In the genomic region with DNA sequence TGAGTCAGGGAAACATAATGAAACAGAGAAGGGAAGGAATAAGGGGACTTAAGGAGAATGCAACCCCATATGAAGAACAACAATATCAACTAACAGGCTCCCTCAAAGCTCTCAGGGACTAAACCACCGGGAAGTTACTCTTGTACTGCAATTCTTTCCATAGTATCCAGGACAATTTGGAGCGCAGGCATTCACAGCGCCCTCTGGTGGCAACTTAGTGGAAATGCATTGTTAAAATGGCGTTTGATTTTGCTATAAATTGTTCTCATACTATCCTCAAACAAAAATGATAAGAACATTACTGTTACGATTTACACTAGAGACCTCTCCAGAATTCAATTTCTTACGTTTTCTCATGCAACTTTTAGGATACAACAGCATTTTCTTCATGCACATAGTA, we compare ENCODE assay signal across 11 mouse cellular contexts.
DNase-seq lines count a peak whose midpoint lies in the region; TF ChIP-seq lines count a peak whose summit lies in the region.
"Had no signal": no experiment of that assay in that cellular context is flagged by ENCODE, and none has a peak within 500 bp of the region (broad histone marks: within the 10 kb centered on the region; RNA-seq: fewer than 3 reads in every experiment).

No protein-coding gene starts in this region.

- no peak overlapping the region for H3K27ac ChIP-seq in layer of hippocampus, adult 2 months
- no peak overlapping the region for H3K27ac ChIP-seq in cortical plate, adult 2 months (ENCODE audit: insufficient read depth, low read length)

- peak; percentile 14 for DNase-seq in adrenal gland, postnatal 10 days
- no peak for DNase-seq in adrenal gland, adult 18-20 months (ENCODE audit: low spot score in 2 of 2)
- no peak for DNase-seq in layer of hippocampus, adult 2 months (ENCODE audit: low spot score in 2 of 2)
- DNase-seq in layer of hippocampus, postnatal 10 days (ENCODE audit: low spot score in 2 of 2): no peak
- DNase-seq in natural killer cell, adult 2 months (ENCODE audit: low spot score in 2 of 2): no peak
- no peak for DNase-seq in left cerebral cortex, adult 9 months (ENCODE audit: low spot score in 2 of 2)
- DNase-seq: cerebellum, adult 8-10 months; kidney, adult 9 months had no signal

- TF ChIP-seq POLR2A in cortical plate, adult 2 months (IDR thresholded peaks at IDR 0.05; ENCODE audit: extremely low read depth, insufficient read depth, low read length): no peak

- peak; percentile 79 for TF ChIP-seq CTCF in layer of hippocampus, adult 2 months (conservative IDR thresholded peaks at IDR 0.05)
- peak; percentile 83 for TF ChIP-seq CTCF in E14TG2a.4 (conservative IDR thresholded peaks at IDR 0.05; ENCODE audit: low read length)
- peak; percentile 29; the same call in 1 of the 2 replicates for TF ChIP-seq CTCF in cortical plate, adult 2 months (IDR thresholded peaks at IDR 0.05; ENCODE audit: extremely low read depth, insufficient read depth, low read length)

- no peaks in the 10 kb centered on the region for H3K9me3 ChIP-seq in E14TG2a.4 (ENCODE audit: low read length)

- H3K27me3 ChIP-seq in E14TG2a.4 (ENCODE audit: insufficient read depth, low read length): no peaks in the 10 kb centered on the region

- H3K4me3 ChIP-seq in layer of hippocampus, adult 2 months: no peak overlapping the region
- H3K4me3 ChIP-seq in E14TG2a.4 (replicated peaks; ENCODE audit: low read length): no peak overlapping the region
- H3K4me3 ChIP-seq in cortical plate, adult 2 months (ENCODE audit: insufficient read depth, low read length): no peak overlapping the region
- H3K4me3 ChIP-seq: erythroblast, embryonic 14.5 days had no signal

- H3K36me3 ChIP-seq in E14TG2a.4 (ENCODE audit: insufficient read depth, low read length): no peaks in the 10 kb centered on the region

- no peaks in the 10 kb centered on the region for H3K4me1 ChIP-seq in E14TG2a.4 (replicated peaks; ENCODE audit: low read depth, low read length)
- no peaks in the 10 kb centered on the region for H3K4me1 ChIP-seq in cortical plate, adult 2 months (ENCODE audit: control insufficient read depth, insufficient read depth, low read length)

Comparison
In these comparisons a context has a peak if more than half of its experiments do, and no peak if none do; other contexts are left out.
1. CTCF ChIP-seq: peak in every context shown above with its lines; median percentile 83 in E14TG2a.4; 79 in layer of hippocampus, adult 2 months; 29 in cortical plate, adult 2 months.